Mouse (Mus musculus): ENCODE measurements around the gene Gxylt1. TPM values are rescaled to one million over a fixed set of nuclear protein-coding genes. Genes with fewer than 3 reads are reported as not detected.
A peak's percentile ranks its signal among the peaks of the same experiment; 100 is the strongest.

Gene Gxylt1
- polyA plus RNA-seq, 1 experiment from 2014 or later: 21.1 TPM

- H3K4me1 ChIP-seq: peaks cover 43% of the 10 kb centered on the region
- H3K27me3 ChIP-seq (replicated peaks; ENCODE audit: low read depth, poor library complexity, severe bottlenecking): no peaks in the 10 kb centered on the region
- peak overlapping the region; percentile 94 for H3K27ac ChIP-seq (replicated peaks)
- DNase-seq (ENCODE audit: low spot score): no peak
- peak overlapping the region; percentile 82 for H3K4me3 ChIP-seq
- H3K36me3 ChIP-seq (replicated peaks): peaks cover 17% of the 10 kb centered on the region
- no peaks in the 10 kb centered on the region for H3K9me3 ChIP-seq
- 46% methylated on average over 19 of the region's 19 CpGs for WGBS
Measured at GRCm38 (mm10) chr15:93273788-93274678, 946 bp downstream of the Gxylt1 start.

GRCm38 (mm10) chr15:93272948-93273347 is 2.0 kb downstream of the Gxylt1 start:
- H3K9me3 ChIP-seq: no peaks in the 10 kb centered on the region
- H3K4me3 ChIP-seq: peak overlapping the region; percentile 9; the same call in 1 of the 2 replicates
- no peak overlapping the region for H3K27ac ChIP-seq (replicated peaks)
- no peak for DNase-seq (ENCODE audit: low spot score)
- no peaks in the 10 kb centered on the region for H3K27me3 ChIP-seq (replicated peaks; ENCODE audit: low read depth, poor library complexity, severe bottlenecking)
- peaks cover 14% of the 10 kb centered on the region for H3K36me3 ChIP-seq (replicated peaks)
- peaks cover 44% of the 10 kb centered on the region for H3K4me1 ChIP-seq
- WGBS: 92% methylated on average over 9 of the region's 9 CpGs

- Histone ChIP-seq H3K4me3 (no peak overlapping the region), H3K27ac (replicated peaks) (no peak overlapping the region), H3K36me3 (replicated peaks) (peaks cover 14% of the 10 kb centered on the region), H3K27me3 (replicated peaks; ENCODE audit: low read depth, poor library complexity, severe bottlenecking) (no peaks in the 10 kb centered on the region), H3K9me3 (no peaks in the 10 kb centered on the region), H3K4me1 (peaks cover 44% of the 10 kb centered on the region)
- 80% methylated on average over 9 of the region's 9 CpGs for WGBS
- no peak for DNase-seq (ENCODE audit: low spot score)
Measured at GRCm38 (mm10) chr15:93270289-93270855, 4.6 kb downstream of the Gxylt1 start.

GRCm38 (mm10) chr15:93269572-93269971 is 5.4 kb downstream of the Gxylt1 start:
- Histone ChIP-seq H3K36me3 (replicated peaks) (peaks cover 21% of the 10 kb centered on the region), H3K27me3 (replicated peaks; ENCODE audit: low read depth, poor library complexity, severe bottlenecking) (no peaks in the 10 kb centered on the region), H3K4me3 (no peak overlapping the region), H3K27ac (replicated peaks) (no peak overlapping the region), H3K9me3 (no peaks in the 10 kb centered on the region), H3K4me1 (peaks cover 44% of the 10 kb centered on the region)
- WGBS: 94% methylated on average over 7 of the region's 7 CpGs
- DNase-seq (ENCODE audit: low spot score): no peak

GRCm38 (mm10) chr15:93268001-93268400 is 7.0 kb downstream of the Gxylt1 start:
- no peak overlapping the region for H3K4me3 ChIP-seq
- no peak for DNase-seq (ENCODE audit: low spot score)
- H3K36me3 ChIP-seq (replicated peaks): peaks cover 23% of the 10 kb centered on the region
- no peak overlapping the region for H3K27ac ChIP-seq (replicated peaks)
- H3K4me1 ChIP-seq: peaks cover 32% of the 10 kb centered on the region
- H3K9me3 ChIP-seq: no peaks in the 10 kb centered on the region
- 96% methylated on average over 1 of the region's 1 CpGs for WGBS
- H3K27me3 ChIP-seq (replicated peaks; ENCODE audit: low read depth, poor library complexity, severe bottlenecking): no peaks in the 10 kb centered on the region

- no peak for DNase-seq (ENCODE audit: low spot score)
- 80% methylated on average over 8 of the region's 8 CpGs for WGBS
- Histone ChIP-seq H3K4me3 (no peak overlapping the region), H3K27me3 (replicated peaks; ENCODE audit: low read depth, poor library complexity, severe bottlenecking) (no peaks in the 10 kb centered on the region), H3K36me3 (replicated peaks) (peaks cover 23% of the 10 kb centered on the region), H3K4me1 (peaks cover 28% of the 10 kb centered on the region), H3K27ac (replicated peaks) (no peak overlapping the region), H3K9me3 (no peaks in the 10 kb centered on the region)
Measured at GRCm38 (mm10) chr15:93267479-93267878, 7.5 kb downstream of the Gxylt1 start.

- peaks cover 24% of the 10 kb centered on the region for H3K4me1 ChIP-seq
- no peak for DNase-seq (ENCODE audit: low spot score)
- no peaks in the 10 kb centered on the region for H3K27me3 ChIP-seq (replicated peaks; ENCODE audit: low read depth, poor library complexity, severe bottlenecking)
- H3K27ac ChIP-seq (replicated peaks): no peak overlapping the region
- no peaks in the 10 kb centered on the region for H3K9me3 ChIP-seq
- H3K36me3 ChIP-seq (replicated peaks): peaks cover 26% of the 10 kb centered on the region
- H3K4me3 ChIP-seq: no peak overlapping the region
- WGBS: 82% methylated on average over 16 of the region's 16 CpGs
Measured at GRCm38 (mm10) chr15:93266361-93266760, 8.6 kb downstream of the Gxylt1 start.

- no peak overlapping the region for H3K4me3 ChIP-seq
- H3K27me3 ChIP-seq (replicated peaks; ENCODE audit: low read depth, poor library complexity, severe bottlenecking): no peaks in the 10 kb centered on the region
- peaks cover 22% of the 10 kb centered on the region for H3K4me1 ChIP-seq
- WGBS: 72% methylated on average over 2 of the region's 2 CpGs
- H3K27ac ChIP-seq (replicated peaks): no peak overlapping the region
- H3K9me3 ChIP-seq: no peaks in the 10 kb centered on the region
- H3K36me3 ChIP-seq (replicated peaks): peaks cover 32% of the 10 kb centered on the region
- DNase-seq (ENCODE audit: low spot score): no peak
Measured at GRCm38 (mm10) chr15:93265728-93266127, 9.3 kb downstream of the Gxylt1 start.

- 85% methylated on average over 3 of the region's 3 CpGs for WGBS
- no peak overlapping the region for H3K4me3 ChIP-seq
- no peaks in the 10 kb centered on the region for H3K9me3 ChIP-seq
- peaks cover 17% of the 10 kb centered on the region for H3K4me1 ChIP-seq
- no peak overlapping the region for H3K27ac ChIP-seq (replicated peaks)
- peaks cover 29% of the 10 kb centered on the region for H3K36me3 ChIP-seq (replicated peaks)
- no peak for DNase-seq (ENCODE audit: low spot score)
- H3K27me3 ChIP-seq (replicated peaks; ENCODE audit: low read depth, poor library complexity, severe bottlenecking): no peaks in the 10 kb centered on the region
Measured at GRCm38 (mm10) chr15:93265231-93265630, 9.7 kb downstream of the Gxylt1 start.

GRCm38 (mm10) chr15:93264221-93264620 is 10.8 kb downstream of the Gxylt1 start:
- H3K4me3 ChIP-seq: no peak overlapping the region
- H3K9me3 ChIP-seq: no peaks in the 10 kb centered on the region
- H3K27ac ChIP-seq (replicated peaks): no peak overlapping the region
- peaks cover 26% of the 10 kb centered on the region for H3K36me3 ChIP-seq (replicated peaks)
- H3K27me3 ChIP-seq (replicated peaks; ENCODE audit: low read depth, poor library complexity, severe bottlenecking): no peaks in the 10 kb centered on the region
- peaks cover 17% of the 10 kb centered on the region for H3K4me1 ChIP-seq
- no peak for DNase-seq (ENCODE audit: low spot score)
- WGBS: 92% methylated on average over 3 of the region's 3 CpGs

GRCm38 (mm10) chr15:93263566-93263965 is 11.4 kb downstream of the Gxylt1 start:
- no peaks in the 10 kb centered on the region for H3K27me3 ChIP-seq (replicated peaks; ENCODE audit: low read depth, poor library complexity, severe bottlenecking)
- H3K27ac ChIP-seq (replicated peaks): no peak overlapping the region
- WGBS: 90% methylated on average over 7 of the region's 7 CpGs
- H3K4me1 ChIP-seq: peaks cover 17% of the 10 kb centered on the region
- no peak for DNase-seq (ENCODE audit: low spot score)
- H3K36me3 ChIP-seq (replicated peaks): peaks cover 29% of the 10 kb centered on the region
- no peaks in the 10 kb centered on the region for H3K9me3 ChIP-seq
- H3K4me3 ChIP-seq: no peak overlapping the region

GRCm38 (mm10) chr15:93262818-93263217 is 12.2 kb downstream of the Gxylt1 start:
- Histone ChIP-seq H3K4me3 (no peak overlapping the region), H3K27me3 (replicated peaks; ENCODE audit: low read depth, poor library complexity, severe bottlenecking) (no peaks in the 10 kb centered on the region), H3K9me3 (no peaks in the 10 kb centered on the region), H3K36me3 (replicated peaks) (peaks cover 37% of the 10 kb centered on the region), H3K4me1 (peaks cover 15% of the 10 kb centered on the region), H3K27ac (replicated peaks) (no peak overlapping the region)
- 69% methylated on average over 5 of the region's 5 CpGs for WGBS
- DNase-seq (ENCODE audit: low spot score): no peak

- WGBS: 92% methylated on average over 5 of the region's 5 CpGs
- no peaks in the 10 kb centered on the region for H3K27me3 ChIP-seq (replicated peaks; ENCODE audit: low read depth, poor library complexity, severe bottlenecking)
- peaks cover 10% of the 10 kb centered on the region for H3K4me1 ChIP-seq
- no peaks in the 10 kb centered on the region for H3K9me3 ChIP-seq
- DNase-seq (ENCODE audit: low spot score): no peak
- H3K27ac ChIP-seq (replicated peaks): no peak overlapping the region
- H3K4me3 ChIP-seq: no peak overlapping the region
- H3K36me3 ChIP-seq (replicated peaks): peaks cover 42% of the 10 kb centered on the region
Measured at GRCm38 (mm10) chr15:93262274-93262673, 12.7 kb downstream of the Gxylt1 start.
